Mouse (Mus musculus): ENCODE results near the gene Rgs9. TPM values are rescaled to one million over a fixed set of nuclear protein-coding genes. Genes with fewer than 3 reads are reported as not detected.
"Not testable (repeated sequence)": the region's sequence is repeated elsewhere in the genome, so short reads cannot be mapped to it uniquely, and the experiment has no call there.

Gene Rgs9
- polyA plus RNA-seq, 1 experiment from 2014 or later, result 1.6 TPM

GRCm38 (mm10) chr11:109289378-109289777 is 8.6 kb downstream of the Rgs9 start:
- H3K4me3 ChIP-seq; H3K9me3 ChIP-seq (replicated peaks); H3K27me3 ChIP-seq (ENCODE audit: low read depth, poor library complexity, severe bottlenecking); DNase-seq (ENCODE audit: low spot score); H3K27ac ChIP-seq (replicated peaks); H3K36me3 ChIP-seq; H3K4me1 ChIP-seq: not testable (repeated sequence)
- WGBS, result 93% methylated on average over 9 of the region's 9 CpGs

GRCm38 (mm10) chr11:109284811-109285210 is 13.1 kb downstream of the Rgs9 start:
- no peak overlapping the region for H3K4me3 ChIP-seq
- WGBS, result 85% methylated on average over 1 of the region's 1 CpGs

GRCm38 (mm10) chr11:109278186-109278585 is 19.7 kb downstream of the Rgs9 start:
- H3K36me3 ChIP-seq, result no peaks in the 10 kb centered on the region
- H3K27me3 ChIP-seq (ENCODE audit: low read depth, poor library complexity, severe bottlenecking), result no peaks in the 10 kb centered on the region
- no peak for DNase-seq (ENCODE audit: low spot score)
- H3K27ac ChIP-seq (replicated peaks), result no peak overlapping the region
- WGBS, result 90% methylated on average over 7 of the region's 7 CpGs
- H3K4me3 ChIP-seq, result no peak overlapping the region
- no peaks in the 10 kb centered on the region for H3K4me1 ChIP-seq
- peaks cover 6% of the 10 kb centered on the region; the same call in 1 of the 2 replicates for H3K9me3 ChIP-seq (replicated peaks)

More at GRCm38 (mm10) chr11:109284811-109285210, 13.1 kb downstream of the Rgs9 start:
- Histone ChIP-seq H3K36me3 (no peaks in the 10 kb centered on the region), H3K9me3 (replicated peaks) (peaks cover 6% of the 10 kb centered on the region; the same call in 1 of the 2 replicates), H3K27me3 (ENCODE audit: low read depth, poor library complexity, severe bottlenecking) (no peaks in the 10 kb centered on the region), H3K27ac (replicated peaks) (no peak overlapping the region), H3K4me1 (no peaks in the 10 kb centered on the region)
- DNase-seq (ENCODE audit: low spot score), result no peak

- H3K4me3 ChIP-seq, result no peak overlapping the region
- 90% methylated on average over 9 of the region's 9 CpGs for WGBS
- H3K27me3 ChIP-seq (ENCODE audit: low read depth, poor library complexity, severe bottlenecking), result no peaks in the 10 kb centered on the region
- H3K36me3 ChIP-seq, result no peaks in the 10 kb centered on the region
- H3K27ac ChIP-seq (replicated peaks), result no peak overlapping the region
- no peaks in the 10 kb centered on the region for H3K9me3 ChIP-seq (replicated peaks)
- H3K4me1 ChIP-seq, result peaks cover 12% of the 10 kb centered on the region
- no peak for DNase-seq (ENCODE audit: low spot score)
These were observed 26.5 kb downstream of the Rgs9 start for GRCm38 (mm10) chr11:109271399-109271798.

GRCm38 (mm10) chr11:109270366-109270765 is 27.6 kb downstream of the Rgs9 start:
- Histone ChIP-seq H3K4me1 (peaks cover 12% of the 10 kb centered on the region), H3K27ac (replicated peaks) (no peak overlapping the region), H3K4me3 (no peak overlapping the region), H3K9me3 (replicated peaks) (no peaks in the 10 kb centered on the region), H3K36me3 (no peaks in the 10 kb centered on the region), H3K27me3 (ENCODE audit: low read depth, poor library complexity, severe bottlenecking) (no peaks in the 10 kb centered on the region)
- 87% methylated on average over 8 of the region's 8 CpGs for WGBS
- no peak for DNase-seq (ENCODE audit: low spot score)

GRCm38 (mm10) chr11:109269662-109270341 is 28.1 kb downstream of the Rgs9 start:
- WGBS, result 83% methylated on average over 16 of the region's 16 CpGs
- Histone ChIP-seq H3K27ac (replicated peaks) (0 out of 2 replicates have a peak overlapping the region, but pooled peaks have one; percentile 30), H3K36me3 (no peaks in the 10 kb centered on the region), H3K4me3 (no peak overlapping the region), H3K4me1 (peaks cover 12% of the 10 kb centered on the region), H3K9me3 (replicated peaks) (no peaks in the 10 kb centered on the region), H3K27me3 (ENCODE audit: low read depth, poor library complexity, severe bottlenecking) (no peaks in the 10 kb centered on the region)
- DNase-seq (ENCODE audit: low spot score), result no peak

- no peaks in the 10 kb centered on the region for H3K36me3 ChIP-seq
- 0 out of 2 replicates have a peak overlapping the region, but pooled peaks have one; percentile 30 for H3K27ac ChIP-seq (replicated peaks)
- H3K4me3 ChIP-seq, result no peak overlapping the region
- 86% methylated on average over 5 of the region's 5 CpGs for WGBS
- DNase-seq (ENCODE audit: low spot score), result no peak
- H3K27me3 ChIP-seq (ENCODE audit: low read depth, poor library complexity, severe bottlenecking), result no peaks in the 10 kb centered on the region
- no peaks in the 10 kb centered on the region for H3K9me3 ChIP-seq (replicated peaks)
- peaks cover 13% of the 10 kb centered on the region for H3K4me1 ChIP-seq
These were observed 28.7 kb downstream of the Rgs9 start for GRCm38 (mm10) chr11:109269283-109269661.

GRCm38 (mm10) chr11:109266161-109266910 is 31.6 kb downstream of the Rgs9 start:
- Histone ChIP-seq H3K4me3 (no peak overlapping the region), H3K9me3 (replicated peaks) (no peaks in the 10 kb centered on the region), H3K4me1 (peaks cover 18% of the 10 kb centered on the region), H3K27me3 (ENCODE audit: low read depth, poor library complexity, severe bottlenecking) (no peaks in the 10 kb centered on the region), H3K36me3 (no peaks in the 10 kb centered on the region), H3K27ac (replicated peaks) (no peak overlapping the region)
- DNase-seq (ENCODE audit: low spot score), result no peak
- WGBS, result 89% methylated on average over 12 of the region's 12 CpGs

- Histone ChIP-seq H3K27ac (replicated peaks) (no peak overlapping the region), H3K36me3 (no peaks in the 10 kb centered on the region), H3K4me3 (no peak overlapping the region), H3K4me1 (peaks cover 12% of the 10 kb centered on the region), H3K27me3 (ENCODE audit: low read depth, poor library complexity, severe bottlenecking) (no peaks in the 10 kb centered on the region), H3K9me3 (replicated peaks) (0 out of 2 replicates have a peak, but pooled peaks cover 5% of the 10 kb centered on the region)
- DNase-seq (ENCODE audit: low spot score), result no peak
- 84% methylated on average over 11 of the region's 11 CpGs for WGBS
These were observed 33.7 kb downstream of the Rgs9 start for GRCm38 (mm10) chr11:109264159-109264768.

- H3K27me3 ChIP-seq (ENCODE audit: low read depth, poor library complexity, severe bottlenecking), result no peaks in the 10 kb centered on the region
- H3K4me3 ChIP-seq, result no peak overlapping the region
- H3K36me3 ChIP-seq, result no peaks in the 10 kb centered on the region
- H3K27ac ChIP-seq (replicated peaks), result no peak overlapping the region
- H3K4me1 ChIP-seq, result peaks cover 12% of the 10 kb centered on the region; the same call in 1 of the 2 replicates
- 90% methylated on average over 7 of the region's 7 CpGs for WGBS
- 0 out of 2 replicates have a peak, but pooled peaks cover 5% of the 10 kb centered on the region for H3K9me3 ChIP-seq (replicated peaks)
- DNase-seq (ENCODE audit: low spot score), result no peak
These were observed 37.4 kb downstream of the Rgs9 start for GRCm38 (mm10) chr11:109260561-109260960.

GRCm38 (mm10) chr11:109258941-109259910 is 38.7 kb downstream of the Rgs9 start:
- Histone ChIP-seq H3K4me1 (peaks cover 11% of the 10 kb centered on the region; the same call in 1 of the 2 replicates), H3K9me3 (replicated peaks) (0 out of 2 replicates have a peak, but pooled peaks cover 5% of the 10 kb centered on the region), H3K4me3 (no peak overlapping the region), H3K36me3 (no peaks in the 10 kb centered on the region), H3K27ac (replicated peaks) (no peak overlapping the region), H3K27me3 (ENCODE audit: low read depth, poor library complexity, severe bottlenecking) (no peaks in the 10 kb centered on the region)
- 92% methylated on average over 32 of the region's 32 CpGs for WGBS
- DNase-seq (ENCODE audit: low spot score), result no peak

GRCm38 (mm10) chr11:109257824-109258223 is 40.1 kb downstream of the Rgs9 start:
- no peaks in the 10 kb centered on the region for H3K27me3 ChIP-seq (ENCODE audit: low read depth, poor library complexity, severe bottlenecking)

More at GRCm38 (mm10) chr11:109257824-109258223, 40.1 kb downstream of the Rgs9 start:
- 0 out of 2 replicates have a peak, but pooled peaks cover 5% of the 10 kb centered on the region for H3K9me3 ChIP-seq (replicated peaks)
- WGBS, result 92% methylated on average over 2 of the region's 2 CpGs
- no peak overlapping the region for H3K27ac ChIP-seq (replicated peaks)
- H3K4me3 ChIP-seq, result no peak overlapping the region
- no peaks in the 10 kb centered on the region for H3K36me3 ChIP-seq
- DNase-seq (ENCODE audit: low spot score), result no peak
- peaks cover 10% of the 10 kb centered on the region; the same call in 1 of the 2 replicates for H3K4me1 ChIP-seq
